Mouse (Mus musculus): ENCODE results near the gene Efhc1. TPM values are rescaled to one million over a fixed set of nuclear protein-coding genes. Genes with fewer than 3 reads are reported as not detected.
"Not testable (repeated sequence)": the region's sequence is repeated elsewhere in the genome, so short reads cannot be mapped to it uniquely, and the experiment has no call there.

The Efhc1 gene
- polyA plus RNA-seq, 1 experiment from 2014 or later, result 4.0 TPM

- Histone ChIP-seq H3K4me2 (replicated peaks; ENCODE audit: low read depth, low read length) (no peak overlapping the region), H3K4me1 (replicated peaks; ENCODE audit: control insufficient read depth, insufficient read depth, low read length) (no peaks in the 10 kb centered on the region), H3K27ac (ENCODE audit: low read depth, low read length) (no peak overlapping the region), H3K4me3 (ENCODE audit: low read depth, low read length) (no peak overlapping the region), H3K9me3 (ENCODE audit: control insufficient read depth, low read length) (no peaks in the 10 kb centered on the region), H3K27me3 (ENCODE audit: control insufficient read depth, insufficient read depth, low read length) (no peaks in the 10 kb centered on the region), H3K36me3 (ENCODE audit: control insufficient read depth, insufficient read depth, low read length) (no peaks in the 10 kb centered on the region), H3K9ac (ENCODE audit: low read depth, low read length) (no peak overlapping the region)
- 86% methylated on average over 6 of the region's 6 CpGs for WGBS
- DNase-seq (ENCODE audit: low spot score), result no peak
- ATAC-seq (ENCODE audit: low FRiP score), result no peak
Observed at GRCm38 (mm10) chr1:20917496-20918050, 33.9 kb upstream of the Efhc1 start.

- Histone ChIP-seq H3K4me2 (replicated peaks; ENCODE audit: low read depth, low read length) (no peak overlapping the region), H3K9me3 (ENCODE audit: control insufficient read depth, low read length) (no peaks in the 10 kb centered on the region), H3K27ac (ENCODE audit: low read depth, low read length) (no peak overlapping the region), H3K4me1 (replicated peaks; ENCODE audit: control insufficient read depth, insufficient read depth, low read length) (no peaks in the 10 kb centered on the region), H3K36me3 (ENCODE audit: control insufficient read depth, insufficient read depth, low read length) (no peaks in the 10 kb centered on the region), H3K4me3 (ENCODE audit: low read depth, low read length) (no peak overlapping the region), H3K9ac (ENCODE audit: low read depth, low read length) (no peak overlapping the region), H3K27me3 (ENCODE audit: control insufficient read depth, insufficient read depth, low read length) (no peaks in the 10 kb centered on the region)
- 91% methylated on average over 2 of the region's 2 CpGs for WGBS
- DNase-seq (ENCODE audit: low spot score) (no peak), ATAC-seq (ENCODE audit: low FRiP score) (no peak)
Observed at GRCm38 (mm10) chr1:20919728-20920127, 31.7 kb upstream of the Efhc1 start.

GRCm38 (mm10) chr1:20921081-20921528, 30.3 kb upstream of the Efhc1 start:
- no peak for DNase-seq (ENCODE audit: low spot score)

DNA sequence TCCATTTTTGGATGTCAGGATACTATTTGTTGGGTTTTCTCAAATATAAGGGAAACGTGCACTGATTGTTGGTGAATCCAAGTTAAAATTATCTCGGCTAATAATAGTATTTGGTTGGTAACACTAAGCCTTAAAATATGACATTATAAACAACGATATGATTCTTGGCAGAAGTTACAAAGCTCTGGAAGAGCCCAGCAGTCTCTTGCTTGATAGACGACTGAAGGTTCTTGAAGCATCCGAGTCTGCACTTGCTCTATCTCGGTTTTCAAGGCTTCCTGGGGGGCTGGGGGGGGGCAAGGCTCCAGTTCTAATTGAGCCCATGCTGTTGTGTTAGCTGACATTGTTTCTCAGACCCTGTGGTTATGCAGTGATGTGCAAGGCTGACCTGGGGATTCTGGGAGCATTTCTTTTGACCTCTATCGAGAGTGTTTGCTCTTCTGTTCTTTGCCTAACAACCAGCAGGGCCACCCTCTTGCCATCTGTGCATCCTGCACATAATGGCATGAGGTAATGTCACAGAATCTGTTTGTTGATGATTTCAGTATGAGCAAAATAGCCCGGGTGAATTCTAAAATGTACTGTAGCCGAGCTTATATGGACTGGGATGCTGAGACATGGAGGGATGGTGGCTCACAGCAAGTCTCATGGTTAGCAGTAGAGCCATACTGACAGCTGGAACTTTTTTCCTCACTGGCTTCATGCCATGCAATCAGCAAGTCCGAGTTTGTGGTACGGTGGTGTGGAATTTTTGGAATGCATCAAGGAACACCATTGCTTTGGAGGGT, 28.6 kb upstream of the Efhc1 start:
- Histone ChIP-seq H3K27ac (ENCODE audit: low read depth, low read length) (no peak overlapping the region), H3K36me3 (ENCODE audit: control insufficient read depth, insufficient read depth, low read length) (no peaks in the 10 kb centered on the region), H3K4me2 (replicated peaks; ENCODE audit: low read depth, low read length) (no peak overlapping the region), H3K27me3 (ENCODE audit: control insufficient read depth, insufficient read depth, low read length) (no peaks in the 10 kb centered on the region), H3K4me3 (ENCODE audit: low read depth, low read length) (no peak overlapping the region), H3K9me3 (ENCODE audit: control insufficient read depth, low read length) (no peaks in the 10 kb centered on the region), H3K9ac (ENCODE audit: low read depth, low read length) (no peak overlapping the region), H3K4me1 (replicated peaks; ENCODE audit: control insufficient read depth, insufficient read depth, low read length) (no peaks in the 10 kb centered on the region)
- WGBS, result 67% methylated on average over 11 of the region's 11 CpGs
- no peak for DNase-seq (ENCODE audit: low spot score)
- ATAC-seq (ENCODE audit: low FRiP score), result no peak

More at GRCm38 (mm10) chr1:20921081-20921528, 30.3 kb upstream of the Efhc1 start:
- Histone ChIP-seq H3K27ac (ENCODE audit: low read depth, low read length) (no peak overlapping the region), H3K36me3 (ENCODE audit: control insufficient read depth, insufficient read depth, low read length) (no peaks in the 10 kb centered on the region), H3K9me3 (ENCODE audit: control insufficient read depth, low read length) (no peaks in the 10 kb centered on the region), H3K4me2 (replicated peaks; ENCODE audit: low read depth, low read length) (no peak overlapping the region), H3K4me1 (replicated peaks; ENCODE audit: control insufficient read depth, insufficient read depth, low read length) (no peaks in the 10 kb centered on the region), H3K27me3 (ENCODE audit: control insufficient read depth, insufficient read depth, low read length) (no peaks in the 10 kb centered on the region), H3K9ac (ENCODE audit: low read depth, low read length) (no peak overlapping the region), H3K4me3 (ENCODE audit: low read depth, low read length) (no peak overlapping the region)
- ATAC-seq (ENCODE audit: low FRiP score), result no peak
- WGBS, result 82% methylated on average over 10 of the region's 10 CpGs

- ATAC-seq (ENCODE audit: low FRiP score); H3K27ac ChIP-seq (ENCODE audit: low read depth, low read length); DNase-seq (ENCODE audit: low spot score); H3K4me2 ChIP-seq (replicated peaks; ENCODE audit: low read depth, low read length); H3K9me3 ChIP-seq (ENCODE audit: control insufficient read depth, low read length); H3K9ac ChIP-seq (ENCODE audit: low read depth, low read length); H3K4me3 ChIP-seq (ENCODE audit: low read depth, low read length); H3K4me1 ChIP-seq (replicated peaks; ENCODE audit: control insufficient read depth, insufficient read depth, low read length); H3K36me3 ChIP-seq (ENCODE audit: control insufficient read depth, insufficient read depth, low read length); H3K27me3 ChIP-seq (ENCODE audit: control insufficient read depth, insufficient read depth, low read length): not testable (repeated sequence)
- WGBS, result 85% methylated on average over 7 of the region's 7 CpGs
Observed at GRCm38 (mm10) chr1:20925324-20925723, 26.1 kb upstream of the Efhc1 start.

GRCm38 (mm10) chr1:20925926-20926325, 25.5 kb upstream of the Efhc1 start:
- Histone ChIP-seq H3K4me1 (replicated peaks; ENCODE audit: control insufficient read depth, insufficient read depth, low read length) (no peaks in the 10 kb centered on the region), H3K4me3 (ENCODE audit: low read depth, low read length) (no peak overlapping the region), H3K27ac (ENCODE audit: low read depth, low read length) (no peak overlapping the region), H3K9ac (ENCODE audit: low read depth, low read length) (no peak overlapping the region), H3K9me3 (ENCODE audit: control insufficient read depth, low read length) (no peaks in the 10 kb centered on the region), H3K27me3 (ENCODE audit: control insufficient read depth, insufficient read depth, low read length) (no peaks in the 10 kb centered on the region), H3K4me2 (replicated peaks; ENCODE audit: low read depth, low read length) (no peak overlapping the region), H3K36me3 (ENCODE audit: control insufficient read depth, insufficient read depth, low read length) (no peaks in the 10 kb centered on the region)
- WGBS, result 93% methylated on average over 4 of the region's 4 CpGs
- DNase-seq (ENCODE audit: low spot score), result no peak
- no peak for ATAC-seq (ENCODE audit: low FRiP score)

GRCm38 (mm10) chr1:20926376-20926775, 25.1 kb upstream of the Efhc1 start:
- no peak overlapping the region for H3K4me2 ChIP-seq (replicated peaks; ENCODE audit: low read depth, low read length)
- H3K9ac ChIP-seq (ENCODE audit: low read depth, low read length), result no peak overlapping the region
- no peak overlapping the region for H3K4me3 ChIP-seq (ENCODE audit: low read depth, low read length)
- ATAC-seq (ENCODE audit: low FRiP score) (no peak), DNase-seq (ENCODE audit: low spot score) (no peak)
- H3K9me3 ChIP-seq (ENCODE audit: control insufficient read depth, low read length), result no peaks in the 10 kb centered on the region
- no peak overlapping the region for H3K27ac ChIP-seq (ENCODE audit: low read depth, low read length)
- WGBS, result 83% methylated on average over 4 of the region's 4 CpGs
- H3K27me3 ChIP-seq (ENCODE audit: control insufficient read depth, insufficient read depth, low read length), result no peaks in the 10 kb centered on the region
- H3K36me3 ChIP-seq (ENCODE audit: control insufficient read depth, insufficient read depth, low read length), result no peaks in the 10 kb centered on the region
- no peaks in the 10 kb centered on the region for H3K4me1 ChIP-seq (replicated peaks; ENCODE audit: control insufficient read depth, insufficient read depth, low read length)

DNA sequence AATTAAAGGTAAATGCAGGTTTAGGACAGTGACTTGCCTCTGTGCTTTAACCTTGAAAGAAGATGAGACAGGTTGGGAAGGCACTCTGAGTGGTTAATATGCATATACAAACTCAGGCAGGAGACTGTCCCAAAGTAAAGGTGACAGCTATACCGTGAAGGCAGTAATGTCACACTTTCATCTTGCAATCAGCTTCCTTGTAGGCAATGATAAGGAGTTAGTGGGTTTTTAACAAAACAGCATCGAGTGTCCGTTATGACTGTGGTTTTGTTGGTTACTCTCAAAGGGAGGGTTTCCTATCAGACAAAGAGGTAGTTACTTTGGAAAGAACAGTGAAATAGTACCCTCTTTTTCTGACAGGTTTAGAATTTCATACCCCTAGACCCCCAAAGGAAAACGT, 22.9 kb upstream of the Efhc1 start:
- H3K4me1 ChIP-seq (replicated peaks; ENCODE audit: control insufficient read depth, insufficient read depth, low read length), result no peaks in the 10 kb centered on the region
- WGBS, result 88% methylated on average over 4 of the region's 4 CpGs
- DNase-seq (ENCODE audit: low spot score) (no peak), ATAC-seq (ENCODE audit: low FRiP score) (no peak)
- H3K27me3 ChIP-seq (ENCODE audit: control insufficient read depth, insufficient read depth, low read length), result no peaks in the 10 kb centered on the region
- H3K27ac ChIP-seq (ENCODE audit: low read depth, low read length), result no peak overlapping the region
- no peaks in the 10 kb centered on the region for H3K36me3 ChIP-seq (ENCODE audit: control insufficient read depth, insufficient read depth, low read length)
- H3K4me2 ChIP-seq (replicated peaks; ENCODE audit: low read depth, low read length), result no peak overlapping the region
- H3K9me3 ChIP-seq (ENCODE audit: control insufficient read depth, low read length), result no peaks in the 10 kb centered on the region
- no peak overlapping the region for H3K9ac ChIP-seq (ENCODE audit: low read depth, low read length)
- H3K4me3 ChIP-seq (ENCODE audit: low read depth, low read length), result no peak overlapping the region

GRCm38 (mm10) chr1:20933457-20933856, 18.0 kb upstream of the Efhc1 start:
- H3K27me3 ChIP-seq (ENCODE audit: control insufficient read depth, insufficient read depth, low read length), result no peaks in the 10 kb centered on the region

More at GRCm38 (mm10) chr1:20933457-20933856, 18.0 kb upstream of the Efhc1 start:
- H3K9me3 ChIP-seq (ENCODE audit: control insufficient read depth, low read length), result no peaks in the 10 kb centered on the region
- ATAC-seq (ENCODE audit: low FRiP score), result peak; percentile 84
- H3K36me3 ChIP-seq (ENCODE audit: control insufficient read depth, insufficient read depth, low read length), result no peaks in the 10 kb centered on the region
- no peak overlapping the region for H3K27ac ChIP-seq (ENCODE audit: low read depth, low read length)
- H3K4me1 ChIP-seq (replicated peaks; ENCODE audit: control insufficient read depth, insufficient read depth, low read length), result no peaks in the 10 kb centered on the region
- WGBS, result 22% methylated on average over 7 of the region's 7 CpGs
- H3K4me3 ChIP-seq (ENCODE audit: low read depth, low read length), result no peak overlapping the region
- peak; percentile 82 for DNase-seq (ENCODE audit: low spot score)
- H3K4me2 ChIP-seq (replicated peaks; ENCODE audit: low read depth, low read length), result no peak overlapping the region
- H3K9ac ChIP-seq (ENCODE audit: low read depth, low read length), result no peak overlapping the region

Measured in hindbrain, embryonic 11.5 days (tissue).